Mouse (Mus musculus): ENCODE data around the gene Zhx3.

Zhx3 gene

GRCm38 (mm10) chr2:160730797-160731116 is 142.0 kb downstream of the Zhx3 start:
- in situ Hi-C loops (cut with MboI) = no loop called here

GRCm38 (mm10) chr2:160729851-160730796 is 142.7 kb downstream of the Zhx3 start:
- in situ Hi-C loops (cut with MboI) = loop anchor here (10.0 kb wide), 1 partner anchor 145 kb away; the partner anchor contains the start of gene Zhx3

- in situ Hi-C loops (cut with MboI) = loop anchor here (10.0 kb wide), 1 partner anchor 145 kb away; the partner anchor contains the start of gene Zhx3
Observed at GRCm38 (mm10) chr2:160729436-160729835, 143.4 kb downstream of the Zhx3 start.

- in situ Hi-C loops (cut with MboI) = loop anchor here (10.0 kb wide), 1 partner anchor 146 kb away; the partner anchor contains the start of gene Zhx3
Observed at GRCm38 (mm10) chr2:160728972-160729371, 143.8 kb downstream of the Zhx3 start.

- in situ Hi-C loops (cut with MboI) = loop anchor here (10.0 kb wide), 1 partner anchor 149 kb away; the partner anchor contains the start of gene Zhx3
Observed at GRCm38 (mm10) chr2:160725877-160726864, 146.6 kb downstream of the Zhx3 start.

- in situ Hi-C loops (cut with MboI) = loop anchor here (10.0 kb wide), 1 partner anchor 150 kb away; the partner anchor contains the start of gene Zhx3
Observed at GRCm38 (mm10) chr2:160724536-160724935, 148.3 kb downstream of the Zhx3 start.

- in situ Hi-C loops (cut with MboI) = loop anchor here (10.0 kb wide), 1 partner anchor 151 kb away; the partner anchor contains the start of gene Zhx3
Observed at GRCm38 (mm10) chr2:160723613-160724375, 149.0 kb downstream of the Zhx3 start.

- in situ Hi-C loops (cut with MboI) = loop anchor here (10.0 kb wide), 1 partner anchor 152 kb away; the partner anchor contains the start of gene Zhx3
Observed at GRCm38 (mm10) chr2:160722714-160723113, 150.1 kb downstream of the Zhx3 start.

GRCm38 (mm10) chr2:160718811-160719210 is 154.0 kb downstream of the Zhx3 start:
- in situ Hi-C loops (cut with MboI) = no loop called here

- in situ Hi-C loops (cut with MboI) = no loop called here
Observed at GRCm38 (mm10) chr2:160717269-160717668, 155.5 kb downstream of the Zhx3 start.

GRCm38 (mm10) chr2:160715463-160716030 is 157.3 kb downstream of the Zhx3 start:
- in situ Hi-C loops (cut with MboI) = no loop called here

GRCm38 (mm10) chr2:160707673-160708072 is 165.1 kb downstream of the Zhx3 start:
- in situ Hi-C loops (cut with MboI) = no loop called here

DNA sequence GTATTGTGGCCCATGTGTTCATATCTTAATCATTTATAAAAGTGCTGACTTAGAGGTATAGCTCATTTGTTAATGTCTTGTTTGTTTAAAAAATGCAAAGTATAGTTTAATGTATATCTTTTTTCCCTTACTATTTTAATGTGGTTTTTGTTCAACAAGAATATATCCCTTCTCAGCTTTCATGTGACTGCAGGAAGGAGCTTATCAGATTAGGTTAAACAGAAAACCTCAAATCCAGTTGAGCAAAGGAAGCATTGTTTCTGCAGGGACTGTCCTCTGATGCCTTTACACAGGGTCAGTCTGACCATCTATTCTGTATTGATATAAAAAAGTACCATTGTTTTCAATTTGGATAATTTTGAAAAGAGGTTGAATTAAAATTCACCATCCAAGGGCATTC is 170.0 kb downstream of the Zhx3 start:
- in situ Hi-C loops (cut with MboI) = no loop called here

GRCm38 (mm10) chr2:160701603-160702002 is 171.2 kb downstream of the Zhx3 start:
- in situ Hi-C loops (cut with MboI) = no loop called here

DNA sequence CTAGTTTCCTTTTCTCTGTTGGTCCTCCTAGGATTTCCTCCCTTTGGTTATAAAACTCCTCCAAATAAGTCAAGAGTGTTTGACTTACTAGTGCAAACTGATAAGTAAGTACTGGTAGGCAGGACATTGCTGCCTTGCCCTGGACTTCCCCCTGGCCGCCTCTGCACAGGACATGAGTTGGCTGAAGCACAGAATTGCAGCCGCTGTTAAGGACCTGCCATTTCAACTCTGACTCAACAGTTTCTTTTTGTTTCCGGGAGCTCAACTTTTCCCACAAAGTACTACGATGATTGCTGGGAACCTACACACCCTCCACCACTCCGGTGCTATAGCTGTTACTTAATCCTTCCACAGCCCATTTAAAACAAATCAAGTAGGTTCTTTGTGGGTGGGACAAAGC is 172.5 kb downstream of the Zhx3 start:
- in situ Hi-C loops (cut with MboI) = no loop called here
